Mouse (Mus musculus): ENCODE results near the gene Tff1.
A peak's percentile ranks its signal among the peaks of the same experiment; 100 is the strongest.

Tff1 gene

GRCm38 (mm10) chr17:31153785-31154184, 11.3 kb downstream of the Tff1 start:
- DNase-seq (ENCODE audit: low read depth, low spot score), result no peak

DNA sequence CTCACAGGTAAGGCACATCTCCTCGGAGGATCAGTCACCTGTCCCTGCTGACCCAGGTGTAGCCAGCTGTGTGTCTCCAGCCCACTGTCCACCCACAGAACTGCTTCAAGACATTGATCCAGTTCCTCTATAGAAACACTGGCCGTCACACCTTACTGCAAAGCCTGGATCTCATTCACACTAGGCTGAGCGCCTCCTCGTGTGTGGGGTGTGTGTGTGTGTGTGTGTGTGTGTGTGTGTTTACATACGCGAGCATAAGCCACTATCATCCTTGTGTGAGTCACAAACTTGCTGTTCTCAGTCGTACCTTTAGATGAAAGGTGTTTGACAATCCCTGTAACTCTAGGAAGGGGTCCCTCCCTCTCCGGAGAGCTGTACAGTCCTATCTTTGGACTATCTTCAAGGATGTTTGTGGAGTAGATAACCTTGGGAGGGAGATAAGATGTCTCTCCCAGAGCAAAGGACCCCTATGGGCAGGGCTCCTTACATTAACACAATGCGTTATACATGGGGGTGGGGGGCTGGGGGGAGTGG, 12.0 kb downstream of the Tff1 start:
- DNase-seq (ENCODE audit: low read depth, low spot score), result no peak

DNA sequence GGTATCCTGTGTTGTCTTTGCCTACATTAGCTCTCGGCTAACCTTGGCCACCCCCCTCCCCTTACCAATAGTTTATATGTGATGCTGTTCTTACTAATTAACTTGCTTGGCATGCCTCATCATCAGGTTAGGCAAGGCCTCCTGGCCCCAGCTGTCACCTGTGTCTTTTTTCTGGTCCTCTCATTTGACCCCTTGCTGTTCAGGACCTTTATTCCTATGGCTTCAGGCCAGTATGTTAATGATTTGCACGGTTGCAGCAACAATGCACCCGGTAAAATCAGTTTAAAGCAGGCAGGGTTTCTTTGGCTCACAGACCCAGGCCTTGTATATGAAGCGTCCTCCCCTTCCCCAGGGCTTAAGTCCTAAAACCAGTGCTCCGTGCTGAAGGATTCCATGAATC, 12.6 kb downstream of the Tff1 start:
- no peak for DNase-seq (ENCODE audit: low read depth, low spot score)

DNA sequence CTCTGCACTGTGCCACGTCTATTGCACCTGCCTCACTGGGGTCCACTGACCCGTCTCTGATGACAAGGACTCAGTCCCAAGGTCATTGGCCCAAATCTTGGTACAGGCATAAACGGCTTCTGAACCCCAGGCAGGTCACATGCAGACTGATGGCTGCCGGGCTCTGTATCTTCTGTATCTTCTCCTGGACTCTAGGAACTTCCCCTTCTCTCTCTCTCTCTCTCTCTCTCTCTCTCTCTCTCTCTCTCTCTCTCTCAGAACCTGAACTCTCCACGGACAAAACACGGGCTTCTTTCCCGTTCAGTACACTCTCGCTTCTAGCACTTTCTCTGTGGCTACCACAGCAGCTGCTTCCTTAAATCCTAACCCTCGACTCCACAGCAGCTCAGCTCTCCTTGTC, 19.1 kb downstream of the Tff1 start:
- DNase-seq (ENCODE audit: low read depth, low spot score), result no peak

GRCm38 (mm10) chr17:31144040-31145037, 20.7 kb downstream of the Tff1 start, which contains the start of gene Tff2:
TSS of gene Tff2 (minus strand) at chr17:31144282.
- DNase-seq (ENCODE audit: low read depth, low spot score), result no peak

DNA sequence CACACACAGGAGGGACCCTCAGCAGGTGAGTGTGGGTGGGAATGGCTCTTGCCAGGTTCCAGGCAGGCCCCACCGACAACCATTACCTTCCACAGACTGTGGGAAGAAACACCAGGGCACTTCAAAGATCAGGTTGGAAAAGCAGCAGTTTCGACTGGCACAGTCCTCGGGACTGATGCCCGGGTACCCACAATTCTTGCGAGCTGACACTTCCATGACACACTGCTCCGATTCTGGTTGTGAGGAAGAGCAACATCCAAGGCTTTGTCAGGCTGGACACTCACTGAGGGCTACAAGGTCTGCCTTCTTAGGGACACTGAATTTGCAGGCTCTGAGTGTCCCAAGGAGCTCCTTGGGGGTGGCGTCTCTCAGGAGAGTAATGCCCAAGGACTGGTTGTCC, 23.0 kb downstream of the Tff1 start:
- no peak for DNase-seq (ENCODE audit: low read depth, low spot score)

- DNase-seq (ENCODE audit: low read depth, low spot score), result peak; percentile 75
These were observed 26.7 kb downstream of the Tff1 start for GRCm38 (mm10) chr17:31138398-31138797.

GRCm38 (mm10) chr17:31136821-31137220, 28.3 kb downstream of the Tff1 start:
- peak; percentile 15 for DNase-seq (ENCODE audit: low read depth, low spot score)

- peak; percentile 58 for DNase-seq (ENCODE audit: low read depth, low spot score)
These were observed 28.8 kb downstream of the Tff1 start for GRCm38 (mm10) chr17:31136291-31136690.

DNA sequence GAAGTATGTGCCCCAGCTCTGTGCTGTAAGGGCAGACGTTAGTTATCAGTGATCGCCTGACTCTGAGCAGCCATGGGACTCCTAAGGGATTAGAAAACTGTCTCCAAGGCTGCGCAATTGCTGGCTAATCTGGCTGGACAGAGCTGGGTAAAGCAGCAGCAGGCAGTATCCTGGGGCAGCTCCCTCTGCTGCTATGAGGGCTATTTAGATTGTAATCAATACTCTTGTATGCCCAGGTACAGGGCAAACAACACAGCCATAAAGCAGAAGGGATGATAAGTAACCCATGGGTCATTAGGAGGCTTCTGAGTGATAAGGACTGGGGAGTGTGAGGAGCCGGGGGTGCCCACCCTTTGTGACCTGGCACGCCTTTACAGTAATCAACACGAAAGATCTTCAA, 30.2 kb downstream of the Tff1 start:
- DNase-seq (ENCODE audit: low read depth, low spot score), result no peak

GRCm38 (mm10) chr17:31133776-31134175, 31.3 kb downstream of the Tff1 start:
- DNase-seq (ENCODE audit: low read depth, low spot score), result no peak

GRCm38 (mm10) chr17:31131269-31131821, 33.7 kb downstream of the Tff1 start:
- DNase-seq (ENCODE audit: low read depth, low spot score), result no peak

DNA sequence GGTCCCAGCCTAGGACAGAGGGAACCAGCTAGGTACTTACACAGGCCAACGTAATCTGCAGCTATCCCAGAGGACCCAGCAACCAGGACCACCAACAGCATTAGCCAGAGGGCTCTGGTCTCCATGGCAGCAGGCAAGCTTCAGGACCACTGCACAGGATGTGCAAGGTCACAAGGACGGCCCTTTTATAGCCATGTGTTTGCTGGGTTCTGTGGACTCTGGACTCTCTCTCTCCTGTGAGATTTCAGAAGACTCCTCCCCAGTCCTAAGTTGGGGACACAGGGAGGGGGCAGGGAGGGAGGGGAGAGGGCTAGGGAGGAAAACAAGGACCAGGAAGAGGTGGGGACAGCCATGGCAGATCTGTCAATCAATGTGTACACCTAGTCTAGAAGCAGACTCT, 35.6 kb downstream of the Tff1 start, which contains the start of gene Tff3:
Tff3 (minus strand) TSS at position 195 of the 400 bp plus-strand sequence.
- no peak for DNase-seq (ENCODE audit: low read depth, low spot score)

DNA sequence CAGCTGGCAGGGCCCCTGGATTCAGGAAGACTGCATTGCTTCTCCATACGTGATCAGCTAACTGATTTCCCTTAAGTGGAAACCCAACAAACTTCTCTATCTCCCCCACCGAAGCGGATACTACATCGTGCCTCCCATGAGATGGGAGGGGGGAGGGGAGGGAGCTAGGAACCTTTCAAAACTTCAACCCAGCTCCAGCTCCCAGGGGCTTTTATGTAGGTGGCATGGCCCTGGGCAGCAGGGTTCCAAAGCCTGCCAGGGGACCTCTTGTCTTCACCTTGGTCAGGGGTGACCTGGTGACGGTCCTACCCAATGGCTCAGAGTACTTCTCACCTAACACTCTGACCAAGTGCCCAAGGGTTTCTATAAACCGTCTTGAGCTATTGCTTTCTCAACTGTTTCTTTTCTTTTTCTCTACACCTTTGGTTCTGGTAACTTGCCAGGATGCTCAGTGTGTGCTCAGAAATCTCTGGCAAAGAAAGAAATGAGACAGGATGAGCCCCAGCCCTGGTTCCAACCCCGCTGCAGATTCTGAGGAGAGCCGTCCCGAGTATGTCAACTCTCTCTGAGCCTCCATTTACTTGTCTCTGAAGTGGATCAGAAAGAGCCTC, 36.3 kb downstream of the Tff1 start:
- no peak for DNase-seq (ENCODE audit: low read depth, low spot score)

DNA sequence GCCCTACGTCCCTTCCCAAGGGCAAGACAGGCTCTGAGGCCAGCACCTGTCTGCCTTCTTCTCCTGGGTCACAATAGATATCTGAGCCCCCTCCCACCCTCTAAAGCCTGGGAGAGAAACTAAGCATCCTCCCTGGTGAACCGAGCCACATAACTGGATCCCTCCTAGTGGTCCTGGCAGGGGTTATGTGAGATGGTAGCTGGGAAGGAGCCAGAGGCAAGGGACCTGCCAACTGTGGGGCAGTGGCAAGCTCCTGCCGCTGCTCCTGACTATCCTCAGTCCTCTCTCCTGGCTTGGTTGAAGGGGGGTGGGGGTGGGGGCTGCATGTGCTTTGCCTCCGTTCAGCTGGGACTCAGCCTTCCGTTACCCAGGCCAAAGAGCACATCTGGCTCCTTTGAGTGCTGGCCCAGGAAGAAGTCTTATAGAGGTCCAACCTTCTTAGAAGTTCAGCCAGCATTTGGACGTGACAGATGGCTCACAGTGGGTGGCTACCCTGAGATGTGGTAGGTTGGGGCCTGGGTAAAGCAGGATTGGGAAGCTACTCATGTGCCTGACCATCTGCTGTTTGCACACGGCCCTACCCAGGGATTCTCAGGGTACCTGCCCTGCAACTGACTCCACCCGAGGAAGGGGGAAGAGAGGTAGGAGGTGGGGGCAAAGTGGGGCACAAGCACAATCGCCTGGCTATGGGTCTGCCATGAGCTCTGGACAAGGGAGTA, 39.4 kb downstream of the Tff1 start:
- no peak for DNase-seq (ENCODE audit: low read depth, low spot score)

DNA sequence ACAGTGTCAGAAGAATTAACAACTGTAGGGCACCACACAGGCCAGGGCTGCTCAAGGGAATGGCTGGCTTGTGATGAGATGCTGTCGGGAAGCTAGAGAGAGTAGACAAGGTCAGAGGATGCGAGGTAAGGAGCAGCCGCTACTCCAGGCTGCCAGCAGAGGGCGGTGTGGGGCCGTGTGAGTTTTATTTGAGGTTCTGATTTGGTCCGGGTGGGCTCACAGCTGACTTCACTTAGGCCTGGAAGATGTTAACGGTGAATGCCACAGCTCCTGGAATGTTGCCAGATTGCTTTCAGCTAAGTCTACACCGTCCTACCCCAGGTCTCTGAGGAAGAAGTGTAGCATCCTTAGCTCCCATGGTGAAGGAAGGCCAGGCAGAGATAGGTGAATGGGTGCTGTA, 43.1 kb downstream of the Tff1 start:
- DNase-seq (ENCODE audit: low read depth, low spot score), result peak; percentile 56

DNA sequence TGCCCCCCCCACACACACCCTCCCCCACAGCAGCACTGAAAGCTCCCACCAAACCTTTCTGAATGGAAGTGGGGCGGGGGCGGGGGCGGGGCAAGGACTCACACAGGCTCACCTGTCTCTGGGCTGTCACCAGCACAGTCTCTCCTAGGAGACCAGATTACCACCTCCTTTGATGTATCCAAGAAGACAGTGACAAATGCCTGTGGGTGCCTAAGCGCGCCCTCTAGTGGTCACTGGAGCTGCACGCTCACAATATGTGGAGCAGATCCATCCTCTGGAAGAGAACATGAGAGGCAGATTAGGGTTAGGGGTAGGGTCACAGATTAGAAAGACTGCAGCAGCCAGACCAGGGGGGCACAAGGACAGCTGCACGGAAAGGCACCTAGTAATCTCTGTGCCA, 45.6 kb downstream of the Tff1 start:
- peak; percentile 82 for DNase-seq (ENCODE audit: low read depth, low spot score)

GRCm38 (mm10) chr17:31117946-31118345, 47.1 kb downstream of the Tff1 start:
- DNase-seq (ENCODE audit: low read depth, low spot score), result no peak

DNA sequence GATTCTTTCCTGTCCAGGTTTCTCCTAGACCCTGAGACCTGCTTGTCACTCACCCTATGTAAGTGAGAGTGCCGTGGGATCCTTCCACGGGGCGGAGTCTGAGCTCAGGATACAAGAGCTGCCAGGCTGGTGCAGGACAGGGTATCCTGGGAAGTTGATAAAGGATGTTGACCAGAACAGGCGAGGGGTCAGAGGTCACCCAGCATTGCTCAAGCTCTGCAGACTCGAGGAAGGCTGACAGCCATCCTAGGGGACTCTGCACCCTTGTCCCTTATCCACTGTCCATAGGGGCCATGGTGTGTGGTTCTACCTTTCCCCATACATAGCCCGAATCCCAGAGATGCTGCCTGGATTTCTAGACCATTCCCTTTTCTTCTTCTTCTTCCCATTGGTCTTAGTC, 49.0 kb downstream of the Tff1 start:
- DNase-seq (ENCODE audit: low read depth, low spot score), result no peak

DNA sequence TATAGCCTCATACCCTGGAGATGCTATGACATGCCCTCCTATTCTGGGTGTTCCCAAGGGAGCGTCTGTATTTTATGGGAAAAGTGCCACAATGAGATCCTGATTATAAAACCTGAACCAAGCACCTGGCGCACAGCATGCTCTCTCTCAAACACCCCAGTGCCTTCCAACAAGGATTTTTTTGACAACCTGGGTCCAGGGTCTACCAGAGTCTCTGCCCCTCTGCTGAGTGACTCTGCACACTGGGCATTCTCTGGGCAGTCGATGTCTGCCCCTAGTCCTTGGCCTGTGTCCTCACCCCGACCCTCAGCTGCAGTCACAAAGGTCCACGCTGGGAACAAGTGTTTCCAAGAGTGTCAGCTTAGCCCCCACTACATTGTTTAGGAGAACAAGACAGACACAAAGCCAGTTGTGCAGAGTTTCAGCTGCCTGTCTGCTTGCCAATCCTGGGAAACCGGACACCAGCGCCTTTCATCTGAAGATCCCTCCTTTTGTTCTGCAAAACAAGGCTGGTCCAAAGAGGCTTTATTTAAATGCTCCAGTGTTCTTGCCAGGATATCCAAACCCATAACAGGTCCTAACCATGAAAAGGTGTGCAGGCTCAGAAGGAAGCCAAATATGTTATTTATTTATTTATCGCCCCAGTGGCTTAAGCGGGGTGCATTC, 51.8 kb downstream of the Tff1 start:
- DNase-seq (ENCODE audit: low read depth, low spot score), result no peak
